Mouse (Mus musculus) limb, embryonic 13.5 days (tissue): ENCODE measurements around the gene 1600012H06Rik. TPM values are rescaled to one million over a fixed set of nuclear protein-coding genes. Genes with fewer than 3 reads are reported as not detected.
"Not testable (repeated sequence)": the region's sequence is repeated elsewhere in the genome, so short reads cannot be mapped to it uniquely, and the experiment has no call there.

Source experiments
- ATAC-seq: fragments of 200-750 bp; cut with Nextera tagmentation; 2 replicates; pipeline ENCODE4 v1.8.0; 2017; ENCODE audit warnings: low read depth, moderate number of reproducible peaks, moderate TSS enrichment; ENCODE audit not compliant: low FRiP score
- H3K27ac ChIP-seq: fragments of 300-500 bp; sonication (generic); 2 replicates; pipeline ENCODE4 v1.5.1; 2015; ENCODE audit warnings: inconsistent platforms, mild to moderate bottlenecking, moderate library complexity
- H3K27me3 ChIP-seq: fragments of 300-500 bp; sonication (generic); 2 replicates; pipeline ENCODE4 v1.6.1; 2015; ENCODE audit warnings: mild to moderate bottlenecking, inconsistent platforms
- H3K36me3 ChIP-seq: fragments of 300-500 bp; sonication (generic); 2 replicates; pipeline ENCODE4 v1.6.1; 2015; ENCODE audit warnings: inconsistent platforms, mild to moderate bottlenecking, moderate library complexity
- H3K4me1 ChIP-seq: fragments of 300-500 bp; sonication (generic); 2 replicates; pipeline ENCODE4 v1.6.1; 2015; ENCODE audit warnings: inconsistent platforms
- H3K4me2 ChIP-seq: fragments of 300-500 bp; sonication (generic); replicated peaks from 2 replicates; pipeline ENCODE4 v1.6.1; 2015; ENCODE audit warnings: inconsistent platforms, mild to moderate bottlenecking, moderate library complexity
- H3K4me3 ChIP-seq: fragments of 300-500 bp; sonication (generic); 2 replicates; pipeline ENCODE4 v1.5.1; 2015; ENCODE audit warnings: moderate library complexity, mild to moderate bottlenecking, inconsistent platforms
- H3K9ac ChIP-seq: fragments of 300-500 bp; sonication (generic); 2 replicates; pipeline ENCODE4 v1.6.1; 2015; ENCODE audit warnings: mild to moderate bottlenecking, inconsistent platforms
- H3K9me3 ChIP-seq: fragments of 300-500 bp; sonication (generic); 2 replicates; pipeline ENCODE4 v1.6.1; 2016; ENCODE audit warnings: inconsistent platforms
- whole genome bisulfite sequencing: fragments of 180-500 bp; shearing (Covaris S2); methylation state at CpG from one replicate; pipeline ENCODE4 v1.1.7; 2015; 5-methylcytosine and 5-hydroxymethylcytosine counted together
- polyA plus RNA-seq: library from polyadenylated mRNA; unstranded; fragments of >200 nt; fragmentation: Nextera tagmentation; extraction: Ambion mirVana; gene quantifications from 2 replicates; pipeline ENCODE4 v1.2.1, GENCODE M21; 2015

The 1600012H06Rik gene
- polyA plus RNA-seq, 1 experiment from 2014 or later, result 32.7 TPM

- no peak overlapping the region for H3K27ac ChIP-seq
- peaks cover 71% of the 10 kb centered on the region for H3K36me3 ChIP-seq
- H3K9me3 ChIP-seq, result no peaks in the 10 kb centered on the region
- peaks cover 4% of the 10 kb centered on the region; the same call in 1 of the 2 replicates for H3K4me1 ChIP-seq
- H3K4me2 ChIP-seq, result no peak overlapping the region
- WGBS, result 87% methylated on average over 7 of the region's 7 CpGs
- no peak overlapping the region for H3K9ac ChIP-seq
- ATAC-seq, result no peak
- no peak overlapping the region for H3K4me3 ChIP-seq
- no peaks in the 10 kb centered on the region for H3K27me3 ChIP-seq
These were observed 6.3 kb downstream of the 1600012H06Rik start for GRCm38 (mm10) chr17:14949161-14949827.

GRCm38 (mm10) chr17:14953452-14953851, 10.5 kb downstream of the 1600012H06Rik start:
- no peak overlapping the region for H3K27ac ChIP-seq
- H3K4me3 ChIP-seq, result no peak overlapping the region
- 81% methylated on average over 8 of the region's 8 CpGs for WGBS
- no peaks in the 10 kb centered on the region for H3K9me3 ChIP-seq
- H3K27me3 ChIP-seq, result no peaks in the 10 kb centered on the region
- no peak overlapping the region for H3K9ac ChIP-seq
- H3K36me3 ChIP-seq, result peaks cover 63% of the 10 kb centered on the region
- H3K4me1 ChIP-seq, result no peaks in the 10 kb centered on the region
- no peak overlapping the region for H3K4me2 ChIP-seq
- no peak for ATAC-seq

- ATAC-seq, result no peak
- H3K9ac ChIP-seq, result no peak overlapping the region
- H3K4me1 ChIP-seq, result peaks cover 12% of the 10 kb centered on the region
- no peak overlapping the region for H3K4me2 ChIP-seq
- peaks cover 26% of the 10 kb centered on the region for H3K36me3 ChIP-seq
- H3K27me3 ChIP-seq, result no peaks in the 10 kb centered on the region
- 88% methylated on average over 5 of the region's 5 CpGs for WGBS
- no peak overlapping the region for H3K4me3 ChIP-seq
- H3K27ac ChIP-seq, result no peak overlapping the region
- H3K9me3 ChIP-seq, result no peaks in the 10 kb centered on the region
These were observed 15.8 kb downstream of the 1600012H06Rik start for GRCm38 (mm10) chr17:14958686-14959327.

- peaks cover 12% of the 10 kb centered on the region for H3K4me1 ChIP-seq
- WGBS, result 24% methylated on average over 3 of the region's 3 CpGs
- no peaks in the 10 kb centered on the region for H3K9me3 ChIP-seq
- no peak for ATAC-seq
- H3K36me3 ChIP-seq, result peaks cover 17% of the 10 kb centered on the region
- H3K9ac ChIP-seq, result peak overlapping the region; percentile 50
- H3K27me3 ChIP-seq, result no peaks in the 10 kb centered on the region
- peak overlapping the region; percentile 77 for H3K4me3 ChIP-seq
- no peak overlapping the region for H3K27ac ChIP-seq
- peak overlapping the region; percentile 66 for H3K4me2 ChIP-seq
These were observed 17.0 kb downstream of the 1600012H06Rik start for GRCm38 (mm10) chr17:14959979-14960378.

GRCm38 (mm10) chr17:14960520-14960919, 17.5 kb downstream of the 1600012H06Rik start:
- ATAC-seq, result no peak; the same call in 1 of the 2 replicates
- Histone ChIP-seq H3K4me2 (peak overlapping the region; percentile 89), H3K27ac (peak overlapping the region; percentile 48; the same call in 1 of the 2 replicates), H3K36me3 (peaks cover 17% of the 10 kb centered on the region), H3K27me3 (no peaks in the 10 kb centered on the region), H3K4me3 (peak overlapping the region; percentile 77), H3K4me1 (peaks cover 12% of the 10 kb centered on the region), H3K9ac (peak overlapping the region; percentile 87), H3K9me3 (no peaks in the 10 kb centered on the region)
- WGBS, result 0% methylated on average over 19 of the region's 23 CpGs

- Histone ChIP-seq H3K27ac (peak within 1 kb of the TSS; percentile 72; the same call in 1 of the 2 replicates), H3K4me3 (peak within 1 kb of the TSS; percentile 77), H3K9ac (peak within 1 kb of the TSS; percentile 87), H3K4me2 (peak within 1 kb of the TSS; percentile 89), H3K36me3 (peaks cover 17% of the 10 kb centered on the region), H3K4me1 (peaks cover 12% of the 10 kb centered on the region)
- not testable (repeated sequence) for H3K9me3 ChIP-seq, H3K27me3 ChIP-seq
- WGBS, result 0% methylated on average over 33 of the region's 100 CpGs
- ATAC-seq, result peak; percentile 82
These were observed 18.1 kb downstream of the 1600012H06Rik start, which contains the start of gene Phf10 for GRCm38 (mm10) chr17:14960951-14961556. Gene Phf10 (minus strand): TSS chr17:14961273.

- ATAC-seq, result peak; percentile 96
- peaks cover 12% of the 10 kb centered on the region for H3K4me1 ChIP-seq
These were observed 18.7 kb downstream of the 1600012H06Rik start for GRCm38 (mm10) chr17:14961557-14962154.

GRCm38 (mm10) chr17:14968373-14968913, 25.5 kb downstream of the 1600012H06Rik start:
- H3K27ac ChIP-seq, H3K4me1 ChIP-seq, H3K4me2 ChIP-seq, ATAC-seq, H3K27me3 ChIP-seq, H3K9me3 ChIP-seq, H3K9ac ChIP-seq, H3K36me3 ChIP-seq, H3K4me3 ChIP-seq: not testable (repeated sequence)
- WGBS, result no CpG with 5 or more reads among the region's 6 CpGs

More at GRCm38 (mm10) chr17:14961557-14962154, 18.7 kb downstream of the 1600012H06Rik start:
- H3K4me3 ChIP-seq, H3K9ac ChIP-seq, H3K27me3 ChIP-seq, H3K27ac ChIP-seq, H3K9me3 ChIP-seq, H3K4me2 ChIP-seq: not testable (repeated sequence)
- WGBS, result no CpG with 5 or more reads among the region's 44 CpGs
- peaks cover 12% of the 10 kb centered on the region for H3K36me3 ChIP-seq

- not testable (repeated sequence) for H3K9me3 ChIP-seq, H3K4me1 ChIP-seq, H3K27ac ChIP-seq, H3K36me3 ChIP-seq, H3K27me3 ChIP-seq, ATAC-seq, H3K9ac ChIP-seq
- Histone ChIP-seq H3K4me3 (0 out of 2 replicates have a peak overlapping the region, but pooled peaks have one; percentile 24), H3K4me2 (peak overlapping the region; percentile 34; the same call in 1 of the 2 replicates)
- WGBS, result under 1% methylated on average over 4 of the region's 7 CpGs
These were observed 34.9 kb downstream of the 1600012H06Rik start for GRCm38 (mm10) chr17:14977718-14978361.

- H3K9ac ChIP-seq, H3K4me1 ChIP-seq, H3K36me3 ChIP-seq, H3K27ac ChIP-seq, H3K9me3 ChIP-seq, H3K27me3 ChIP-seq: not testable (repeated sequence)
- WGBS, result no CpG with 5 or more reads among the region's 60 CpGs
- peak; percentile 97 for ATAC-seq
- Histone ChIP-seq H3K4me3 (0 out of 2 replicates have a peak within 1 kb of the TSS, but pooled peaks have one; percentile 24), H3K4me2 (peak within 1 kb of the TSS; percentile 34; the same call in 1 of the 2 replicates)
These were observed 35.5 kb downstream of the 1600012H06Rik start, which contains the start of the genes 9030025P20Rik and Gm3417 for GRCm38 (mm10) chr17:14978362-14979038. Gene 9030025P20Rik (plus strand): TSS chr17:14978468. Gene Gm3417 (minus strand): TSS chr17:14978790.
